Mouse (Mus musculus): Measurements from ENCODE around the gene Clcf1.

- TF ChIP-seq HCFC1 (IDR thresholded peaks at IDR 0.05; ENCODE audit: borderline replicate concordance, insufficient read depth, low read length) (no peak), ZC3H11A (IDR thresholded peaks at IDR 0.05; ENCODE audit: borderline replicate concordance, low read depth, low read length) (no peak), ZNF384 (IDR thresholded peaks at IDR 0.05; ENCODE audit: low read depth, low read length) (no peak), MAFK (IDR thresholded peaks at IDR 0.05; ENCODE audit: insufficient read depth, low read depth, low read length) (no peak), CHD2 (IDR thresholded peaks at IDR 0.05; ENCODE audit: low read depth, low read length) (no peak)
Measured at GRCm38 (mm10) chr19:4218784-4219183, 4.7 kb downstream of the Clcf1 start.

Data from ES-E14 (cell line).